Mouse (Mus musculus): ENCODE measurements at regions not wholly inside any gene's neighbourhood (a gene's known extent, or its start where the extent isn't known, plus 50 kb on each side); places are given as distances from the start of the nearest gene placed in this dataset.

GRCm38 (mm10) chr12:8428228-8428990 lies 71.4 kb downstream of the Rhob start:
- 0 out of 2 replicates have a peak, but pooled peaks cover 3% of the 10 kb centered on the region for H3K4me1 ChIP-seq (replicated peaks; ENCODE audit: insufficient read depth, low read length)
- WGBS = 53% methylated on average over 5 of the region's 5 CpGs
- no peak overlapping the region for H3K9ac ChIP-seq (ENCODE audit: low read depth, low read length)
- H3K4me2 ChIP-seq (ENCODE audit: low read length) = no peak overlapping the region
- H3K27me3 ChIP-seq (ENCODE audit: insufficient read depth, low read length) = no peaks in the 10 kb centered on the region
- H3K27ac ChIP-seq = no peak overlapping the region
- DNase-seq (ENCODE audit: low spot score) = peak; percentile 58
- H3K36me3 ChIP-seq (ENCODE audit: insufficient read depth, low read length) = no peaks in the 10 kb centered on the region
- no peak overlapping the region for H3K4me3 ChIP-seq (replicated peaks; ENCODE audit: low read depth, low read length)
- no peaks in the 10 kb centered on the region for H3K9me3 ChIP-seq (replicated peaks; ENCODE audit: low read length)
- no peak for ATAC-seq (replicated peaks; ENCODE audit: low FRiP score, low read depth)
- no peak for TF ChIP-seq CTCF (IDR thresholded peaks at IDR 0.05; ENCODE audit: low read depth)

GRCm38 (mm10) chr12:8424515-8424914 lies 75.3 kb downstream of the Rhob start:
- 92% methylated on average over 6 of the region's 6 CpGs for WGBS
- TF ChIP-seq CTCF (IDR thresholded peaks at IDR 0.05; ENCODE audit: low read depth) = no peak
- DNase-seq (ENCODE audit: low spot score) (no peak), ATAC-seq (replicated peaks; ENCODE audit: low FRiP score, low read depth) (no peak)
- Histone ChIP-seq H3K36me3 (ENCODE audit: insufficient read depth, low read length) (no peaks in the 10 kb centered on the region), H3K27ac (no peak overlapping the region), H3K27me3 (ENCODE audit: insufficient read depth, low read length) (no peaks in the 10 kb centered on the region), H3K9ac (ENCODE audit: low read depth, low read length) (no peak overlapping the region), H3K4me2 (ENCODE audit: low read length) (no peak overlapping the region), H3K4me1 (replicated peaks; ENCODE audit: insufficient read depth, low read length) (no peaks in the 10 kb centered on the region), H3K9me3 (replicated peaks; ENCODE audit: low read length) (no peaks in the 10 kb centered on the region), H3K4me3 (replicated peaks; ENCODE audit: low read depth, low read length) (no peak overlapping the region)

GRCm38 (mm10) chr12:8422676-8423075 lies 77.1 kb downstream of the Rhob start:
- Histone ChIP-seq H3K9me3 (replicated peaks; ENCODE audit: low read length) (no peaks in the 10 kb centered on the region), H3K27me3 (ENCODE audit: insufficient read depth, low read length) (no peaks in the 10 kb centered on the region), H3K9ac (ENCODE audit: low read depth, low read length) (no peak overlapping the region), H3K27ac (no peak overlapping the region), H3K4me1 (replicated peaks; ENCODE audit: insufficient read depth, low read length) (no peaks in the 10 kb centered on the region), H3K4me2 (ENCODE audit: low read length) (no peak overlapping the region), H3K36me3 (ENCODE audit: insufficient read depth, low read length) (no peaks in the 10 kb centered on the region), H3K4me3 (replicated peaks; ENCODE audit: low read depth, low read length) (no peak overlapping the region)
- ATAC-seq (replicated peaks; ENCODE audit: low FRiP score, low read depth) (no peak), DNase-seq (ENCODE audit: low spot score) (no peak)
- TF ChIP-seq CTCF (IDR thresholded peaks at IDR 0.05; ENCODE audit: low read depth) = no peak
- 47% methylated on average over 5 of the region's 5 CpGs for WGBS

- Histone ChIP-seq H3K27me3 (ENCODE audit: insufficient read depth, low read length) (no peaks in the 10 kb centered on the region), H3K27ac (no peak overlapping the region), H3K9me3 (replicated peaks; ENCODE audit: low read length) (no peaks in the 10 kb centered on the region), H3K4me3 (replicated peaks; ENCODE audit: low read depth, low read length) (no peak overlapping the region), H3K4me2 (ENCODE audit: low read length) (no peak overlapping the region), H3K36me3 (ENCODE audit: insufficient read depth, low read length) (no peaks in the 10 kb centered on the region), H3K9ac (ENCODE audit: low read depth, low read length) (no peak overlapping the region), H3K4me1 (replicated peaks; ENCODE audit: insufficient read depth, low read length) (no peaks in the 10 kb centered on the region)
- ATAC-seq (replicated peaks; ENCODE audit: low FRiP score, low read depth) (no peak), DNase-seq (ENCODE audit: low spot score) (no peak)
- no peak for TF ChIP-seq CTCF (IDR thresholded peaks at IDR 0.05; ENCODE audit: low read depth)
- 87% methylated on average over 3 of the region's 3 CpGs for whole genome bisulfite sequencing
Observed at GRCm38 (mm10) chr12:8421271-8421567, 78.6 kb downstream of the Rhob start.

GRCm38 (mm10) chr12:8420511-8421270 lies 79.1 kb downstream of the Rhob start:
- 71% methylated on average over 9 of the region's 9 CpGs for WGBS
- H3K9me3 ChIP-seq (replicated peaks; ENCODE audit: low read length) = no peaks in the 10 kb centered on the region
- no peaks in the 10 kb centered on the region for H3K36me3 ChIP-seq (ENCODE audit: insufficient read depth, low read length)
- no peaks in the 10 kb centered on the region for H3K27me3 ChIP-seq (ENCODE audit: insufficient read depth, low read length)
- DNase-seq (ENCODE audit: low spot score) = peak; percentile 66
- no peak overlapping the region for H3K4me2 ChIP-seq (ENCODE audit: low read length)
- H3K27ac ChIP-seq = no peak overlapping the region
- no peak overlapping the region for H3K4me3 ChIP-seq (replicated peaks; ENCODE audit: low read depth, low read length)
- no peaks in the 10 kb centered on the region for H3K4me1 ChIP-seq (replicated peaks; ENCODE audit: insufficient read depth, low read length)
- ATAC-seq (replicated peaks; ENCODE audit: low FRiP score, low read depth) = no peak; the same call in 1 of the 2 replicates
- no peak overlapping the region for H3K9ac ChIP-seq (ENCODE audit: low read depth, low read length)
- TF ChIP-seq CTCF (IDR thresholded peaks at IDR 0.05; ENCODE audit: low read depth) = no peak

GRCm38 (mm10) chr12:8418890-8419289 lies 80.9 kb downstream of the Rhob start:
- Histone ChIP-seq H3K27ac (no peak overlapping the region), H3K36me3 (ENCODE audit: insufficient read depth, low read length) (no peaks in the 10 kb centered on the region), H3K4me2 (ENCODE audit: low read length) (no peak overlapping the region), H3K9ac (ENCODE audit: low read depth, low read length) (no peak overlapping the region), H3K9me3 (replicated peaks; ENCODE audit: low read length) (no peaks in the 10 kb centered on the region), H3K4me3 (replicated peaks; ENCODE audit: low read depth, low read length) (no peak overlapping the region), H3K27me3 (ENCODE audit: insufficient read depth, low read length) (no peaks in the 10 kb centered on the region), H3K4me1 (replicated peaks; ENCODE audit: insufficient read depth, low read length) (no peaks in the 10 kb centered on the region)
- 89% methylated on average over 5 of the region's 5 CpGs for WGBS
- ATAC-seq (replicated peaks; ENCODE audit: low FRiP score, low read depth) (no peak), DNase-seq (ENCODE audit: low spot score) (no peak)
- no peak for TF ChIP-seq CTCF (IDR thresholded peaks at IDR 0.05; ENCODE audit: low read depth)
